Mouse (Mus musculus) C2C12 (cell line): ENCODE results near the gene Aldh1l1.

Source experiments
- CTCF ChIP-seq: IDR thresholded peaks from one replicate; pipeline ENCODE4 v1.5.1; 2011; ENCODE audit not compliant: control insufficient read depth, insufficient read depth, insufficient read length
- MYOG ChIP-seq: IDR thresholded peaks from one replicate; pipeline ENCODE4 v1.6.1; 2011; ENCODE audit not compliant: control insufficient read depth, insufficient read length; ENCODE audit errors: extremely low read depth
- USF1 ChIP-seq: IDR thresholded peaks from one replicate; pipeline ENCODE4 v1.6.1; 2011; ENCODE audit warnings: low read depth, mild to moderate bottlenecking, control low read depth, moderate library complexity

DNA sequence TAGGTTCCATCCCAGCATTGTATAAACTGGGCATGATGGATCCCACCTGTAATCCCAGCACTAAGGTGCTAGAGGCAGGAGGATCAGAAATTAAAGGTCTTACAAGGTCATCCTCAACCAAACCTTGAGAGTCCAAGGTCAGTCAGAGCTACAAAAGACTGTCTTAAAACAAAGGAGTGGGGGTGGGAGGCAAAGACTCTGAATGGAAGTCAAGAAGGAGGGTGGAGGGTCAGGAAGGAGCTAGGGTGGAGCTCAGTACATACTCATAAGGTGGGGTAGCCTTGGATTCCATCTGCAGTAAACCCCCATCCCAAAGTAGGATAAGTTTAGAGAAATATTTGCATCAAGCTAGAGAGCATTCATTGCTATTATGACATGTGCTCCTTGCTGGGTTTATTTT lies 33.6 kb upstream of the Aldh1l1 start:
- TF ChIP-seq CTCF = no peak
- no peak for TF ChIP-seq MYOG
- no peak for TF ChIP-seq USF1
